Mouse (Mus musculus) hindbrain, embryonic 16.5 days (tissue): Measurements from ENCODE around the gene Spag16. TPM values are rescaled to one million over a fixed set of nuclear protein-coding genes. Genes with fewer than 3 reads are reported as not detected.
A peak's percentile ranks its signal among the peaks of the same experiment; 100 is the strongest.

Experiments
- ATAC-seq: fragments of 200-750 bp; cut with Nextera tagmentation; 2 replicates; pipeline ENCODE4 v1.8.0; 2017; ENCODE audit warnings: moderate TSS enrichment, moderate library complexity
- H3K27ac ChIP-seq: fragments of 300-500 bp; sonication (generic); 2 replicates; pipeline ENCODE4 v1.5.1; 2014; ENCODE audit warnings: low read depth, mild to moderate bottlenecking, control low read depth, low read length, moderate library complexity
- H3K27me3 ChIP-seq: fragments of 300-500 bp; sonication (generic); replicated peaks from 2 replicates; pipeline ENCODE4 v1.6.1; 2014; ENCODE audit warnings: low read length; ENCODE audit not compliant: control insufficient read depth, insufficient read depth
- H3K36me3 ChIP-seq: fragments of 300-500 bp; sonication (generic); 2 replicates; pipeline ENCODE4 v1.6.1; 2014; ENCODE audit warnings: mild to moderate bottlenecking, low read length, moderate library complexity, mixed read lengths; ENCODE audit not compliant: control insufficient read depth, insufficient read depth
- H3K4me1 ChIP-seq: fragments of 300-500 bp; sonication (generic); 2 replicates; pipeline ENCODE4 v1.6.1; 2014; ENCODE audit warnings: low read depth, low read length; ENCODE audit not compliant: control insufficient read depth, insufficient read depth
- H3K4me2 ChIP-seq: fragments of 300-500 bp; sonication (generic); 2 replicates; pipeline ENCODE4 v1.6.1; 2014; ENCODE audit warnings: mild to moderate bottlenecking, low read length, control low read depth, moderate library complexity
- H3K4me3 ChIP-seq: fragments of 300-500 bp; sonication (generic); 2 replicates; pipeline ENCODE4 v1.5.1; 2014; ENCODE audit warnings: mild to moderate bottlenecking, low read length, control low read depth, moderate library complexity
- H3K9ac ChIP-seq: fragments of 300-500 bp; sonication (generic); 2 replicates; pipeline ENCODE4 v1.6.1; 2014; ENCODE audit warnings: low read depth, mild to moderate bottlenecking, control low read depth, low read length, moderate library complexity
- H3K9me3 ChIP-seq: fragments of 300-500 bp; sonication (generic); 2 replicates; pipeline ENCODE4 v1.6.1; 2014; ENCODE audit warnings: mild to moderate bottlenecking, low read length, moderate library complexity; ENCODE audit not compliant: control insufficient read depth
- WGBS: fragments of 180-500 bp; shearing (Covaris S2); extraction: QIAGEN DNeasy Blood & Tissue Kit; methylation state at CpG from one replicate; pipeline ENCODE4 v1.1.7; 2014; 5-methylcytosine and 5-hydroxymethylcytosine counted together
- polyA plus RNA-seq: library from polyadenylated mRNA; unstranded; fragments of >200 nt; fragmentation: Nextera tagmentation; extraction: Ambion mirVana; gene quantifications from 2 replicates; pipeline ENCODE4 v1.2.1, GENCODE M21; 2015

The Spag16 gene
- polyA plus RNA-seq, 1 experiment from 2014 or later, result 2.9 TPM

- no peak overlapping the region for H3K27ac ChIP-seq
- no peaks in the 10 kb centered on the region for H3K36me3 ChIP-seq
- H3K9me3 ChIP-seq, result peaks cover 5% of the 10 kb centered on the region
- H3K4me2 ChIP-seq, result no peak overlapping the region
- ATAC-seq, result no peak
- no peaks in the 10 kb centered on the region for H3K27me3 ChIP-seq
- H3K9ac ChIP-seq, result no peak overlapping the region
- no peaks in the 10 kb centered on the region for H3K4me1 ChIP-seq
- H3K4me3 ChIP-seq, result no peak overlapping the region
Measured at GRCm38 (mm10) chr1:70518918-70519317, 692.1 kb downstream of the Spag16 start.

GRCm38 (mm10) chr1:70527134-70527533 is 700.4 kb downstream of the Spag16 start:
- 33% methylated on average over 2 of the region's 2 CpGs for WGBS
- H3K9ac ChIP-seq, result no peak overlapping the region
- no peak overlapping the region for H3K4me2 ChIP-seq
- H3K4me3 ChIP-seq, result no peak overlapping the region
- ATAC-seq, result no peak
- H3K27me3 ChIP-seq, result no peaks in the 10 kb centered on the region
- no peaks in the 10 kb centered on the region for H3K36me3 ChIP-seq
- peaks cover 5% of the 10 kb centered on the region for H3K9me3 ChIP-seq
- H3K4me1 ChIP-seq, result no peaks in the 10 kb centered on the region
- H3K27ac ChIP-seq, result no peak overlapping the region

- H3K4me2 ChIP-seq, result no peak overlapping the region
- no peaks in the 10 kb centered on the region for H3K9me3 ChIP-seq
- H3K4me1 ChIP-seq, result no peaks in the 10 kb centered on the region
- no peak for ATAC-seq
- no peak overlapping the region for H3K4me3 ChIP-seq
- 86% methylated on average over 2 of the region's 2 CpGs for WGBS
- H3K27ac ChIP-seq, result no peak overlapping the region
- no peak overlapping the region for H3K9ac ChIP-seq
- no peaks in the 10 kb centered on the region for H3K36me3 ChIP-seq
- H3K27me3 ChIP-seq, result no peaks in the 10 kb centered on the region
Measured at GRCm38 (mm10) chr1:70529771-70530170, 703.0 kb downstream of the Spag16 start.

GRCm38 (mm10) chr1:70551839-70552238 is 725.1 kb downstream of the Spag16 start:
- Histone ChIP-seq H3K27me3 (no peaks in the 10 kb centered on the region), H3K4me2 (no peak overlapping the region), H3K27ac (no peak overlapping the region), H3K9me3 (no peaks in the 10 kb centered on the region), H3K4me1 (no peaks in the 10 kb centered on the region), H3K4me3 (no peak overlapping the region), H3K9ac (no peak overlapping the region), H3K36me3 (no peaks in the 10 kb centered on the region)
- WGBS, result 61% methylated on average over 2 of the region's 2 CpGs
- no peak for ATAC-seq

GRCm38 (mm10) chr1:70621805-70622204 is 795.0 kb downstream of the Spag16 start:
- ATAC-seq, result no peak
- Histone ChIP-seq H3K4me3 (no peak overlapping the region), H3K4me2 (no peak overlapping the region), H3K9ac (no peak overlapping the region), H3K36me3 (no peaks in the 10 kb centered on the region), H3K27ac (no peak overlapping the region), H3K4me1 (peaks cover 2% of the 10 kb centered on the region; the same call in 1 of the 2 replicates), H3K27me3 (no peaks in the 10 kb centered on the region), H3K9me3 (no peaks in the 10 kb centered on the region)
- 87% methylated on average over 3 of the region's 3 CpGs for WGBS

GRCm38 (mm10) chr1:70624803-70625460 is 798.2 kb downstream of the Spag16 start:
- no peak overlapping the region for H3K4me3 ChIP-seq
- no peaks in the 10 kb centered on the region for H3K27me3 ChIP-seq
- 10% methylated on average over 5 of the region's 5 CpGs for WGBS
- no peak overlapping the region for H3K9ac ChIP-seq
- no peaks in the 10 kb centered on the region for H3K36me3 ChIP-seq
- no peak overlapping the region for H3K27ac ChIP-seq
- no peak overlapping the region for H3K4me2 ChIP-seq
- H3K9me3 ChIP-seq, result no peaks in the 10 kb centered on the region
- H3K4me1 ChIP-seq, result peaks cover 2% of the 10 kb centered on the region; the same call in 1 of the 2 replicates
- ATAC-seq, result 0 out of 2 replicates have a peak, but pooled peaks have one; percentile 24

- Histone ChIP-seq H3K4me1 (no peaks in the 10 kb centered on the region), H3K36me3 (no peaks in the 10 kb centered on the region), H3K9ac (no peak overlapping the region), H3K4me3 (no peak overlapping the region), H3K9me3 (no peaks in the 10 kb centered on the region), H3K4me2 (no peak overlapping the region), H3K27ac (no peak overlapping the region), H3K27me3 (no peaks in the 10 kb centered on the region)
- 93% methylated on average over 4 of the region's 4 CpGs for WGBS
- no peak for ATAC-seq
Measured at GRCm38 (mm10) chr1:70652719-70653118, 825.9 kb downstream of the Spag16 start.

- Histone ChIP-seq H3K27ac (no peak overlapping the region), H3K36me3 (no peaks in the 10 kb centered on the region), H3K9ac (no peak overlapping the region), H3K4me2 (no peak overlapping the region), H3K9me3 (no peaks in the 10 kb centered on the region), H3K4me1 (no peaks in the 10 kb centered on the region), H3K4me3 (no peak overlapping the region), H3K27me3 (no peaks in the 10 kb centered on the region)
- 79% methylated on average over 2 of the region's 2 CpGs for WGBS
- ATAC-seq, result no peak
Measured at GRCm38 (mm10) chr1:70692529-70692928, 865.8 kb downstream of the Spag16 start.

- Histone ChIP-seq H3K27me3 (no peaks in the 10 kb centered on the region), H3K36me3 (no peaks in the 10 kb centered on the region), H3K4me1 (no peaks in the 10 kb centered on the region), H3K4me2 (no peak overlapping the region), H3K9ac (no peak overlapping the region), H3K9me3 (no peaks in the 10 kb centered on the region), H3K4me3 (no peak overlapping the region), H3K27ac (no peak overlapping the region)
- ATAC-seq, result no peak
- 82% methylated on average over 5 of the region's 5 CpGs for WGBS
Measured at GRCm38 (mm10) chr1:70700270-70700669, 873.5 kb downstream of the Spag16 start.
